Mouse (Mus musculus): ENCODE data around the gene Lcn2. TPM values are rescaled to one million over a fixed set of nuclear protein-coding genes. Genes with fewer than 3 reads are reported as not detected.

The Lcn2 gene
- 1,000 to 10,000 TPM; 9,162 to 9,449 TPM for total RNA-seq (2023)

GRCm38 (mm10) chr2:32387706-32388490 is at the start of gene Lcn2:
Gene Lcn2 (minus strand): TSS chr2:32388252.

GRCm38 (mm10) chr2:32395484-32395945 is 7.5 kb upstream of the Lcn2 start, which contains the start of gene Ptges2:
Gene Ptges2 (plus strand): TSS chr2:32395896.

GRCm38 (mm10) chr2:32381775-32382223 is 6.3 kb downstream of the Lcn2 start, which contains the start of gene 1110008P14Rik:
Gene 1110008P14Rik (minus strand): TSS chr2:32381938.

GRCm38 (mm10) chr2:32353007-32353542 is 35.0 kb downstream of the Lcn2 start, which contains the start of gene Dnm1:
Gene Dnm1 (minus strand): TSS chr2:32353338.

GRCm38 (mm10) chr2:32352151-32353006 is 35.7 kb downstream of the Lcn2 start, which contains the start of gene Ciz1:
Gene Ciz1 (plus strand): TSS chr2:32352327.

Other genes with a start within 250 kb of the Lcn2 start
- 10 to 100 TPM; 36.1 to 37.1 TPM for gene Prrc2b, start 237.2 kb downstream of the Lcn2 start, total RNA-seq (2023)
- gene Pomt1, start 151.7 kb downstream of the Lcn2 start, total RNA-seq (2023), result 10 to 100 TPM; 14.9 to 19.0 TPM
- gene Uck1, start 128.1 kb downstream of the Lcn2 start, total RNA-seq (2023), result 10 to 100 TPM; 36.1 to 43.9 TPM
- 10 to 100 TPM; 59.8 to 63.9 TPM for gene Golga2, start 100.9 kb downstream of the Lcn2 start, total RNA-seq (2023)
- 10 to 100 TPM; 81.4 TPM for gene Swi5, start 100.2 kb downstream of the Lcn2 start, total RNA-seq (2023)
- 10 to 100 TPM; 75.1 to 90.9 TPM for gene Ciz1, start 35.9 kb downstream of the Lcn2 start, total RNA-seq (2023)
- under 1 TPM; 0.13 to 0.33 TPM for gene Dnm1, start 34.9 kb downstream of the Lcn2 start, total RNA-seq (2023)
- 10 to 100 TPM; 41.6 to 44.2 TPM for gene 1110008P14Rik, start 6.3 kb downstream of the Lcn2 start, total RNA-seq (2023)
- 10 to 100 TPM; 12.1 to 14.7 TPM for gene Ptges2, start 7.6 kb upstream of the Lcn2 start, total RNA-seq (2023)
- 1 to 10 TPM; 3.9 to 5.4 TPM for gene Naif1, start 62.2 kb upstream of the Lcn2 start, total RNA-seq (2023)
- gene Slc25a25, start 63.2 kb upstream of the Lcn2 start, total RNA-seq (2023), result 10 to 100 TPM in 1 of 2 experiments, 1 to 10 TPM in 1; 9.8 to 13.1 TPM
- gene Fam102a, start 147.1 kb upstream of the Lcn2 start, total RNA-seq (2023), result 10 to 100 TPM; 13.9 to 14.1 TPM
- gene Dpm2, start 182.6 kb upstream of the Lcn2 start, total RNA-seq (2023), result 10 to 100 TPM; 49.9 to 51.1 TPM
- under 1 TPM; 0.77 to 0.96 TPM for gene Pip5kl1, start 186.5 kb upstream of the Lcn2 start, total RNA-seq (2023)
- not detected for gene 9430097D07Rik, start 187.4 kb upstream of the Lcn2 start, total RNA-seq (2023)
- gene St6galnac4, start 198.8 kb upstream of the Lcn2 start, total RNA-seq (2023), result 10 to 100 TPM; 13.1 to 14.0 TPM
- 10 to 100 TPM; 14.3 to 19.2 TPM for gene St6galnac6, start 211.5 kb upstream of the Lcn2 start, total RNA-seq (2023)
- under 1 TPM; 0.59 to 0.71 TPM for gene Ak1, start 233.5 kb upstream of the Lcn2 start, total RNA-seq (2023)